Mouse (Mus musculus): Measurements from ENCODE around the gene Gnaz. TPM values are rescaled to one million over a fixed set of nuclear protein-coding genes. Genes with fewer than 3 reads are reported as not detected.

The Gnaz gene
- polyA plus RNA-seq, 1 experiment from 2014 or later = 4.2 TPM

DNA sequence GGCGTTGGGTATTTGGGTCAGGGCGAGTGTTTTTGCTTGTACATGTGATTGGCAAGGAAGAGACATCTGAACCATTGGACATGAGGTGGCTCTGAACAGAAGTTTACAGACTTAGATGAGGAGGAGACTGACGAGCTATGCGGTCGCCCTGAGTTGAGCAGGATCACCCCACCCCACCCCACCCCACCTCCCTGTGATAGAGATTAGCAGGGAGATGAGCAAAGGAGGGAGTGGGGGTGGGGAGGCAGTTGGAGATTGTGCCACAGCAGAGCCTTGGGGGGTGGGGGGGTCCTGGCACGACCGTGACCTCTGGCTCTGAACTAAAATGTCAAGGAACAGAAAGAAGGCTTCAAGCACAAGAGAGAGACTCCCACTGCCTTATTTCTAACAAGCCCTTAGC lies 9.5 kb downstream of the Gnaz start:
- 56% methylated on average over 7 of the region's 7 CpGs for whole genome bisulfite sequencing
- H3K4me1 ChIP-seq = peaks cover 9% of the 10 kb centered on the region; the same call in 1 of the 2 replicates
- H3K9me3 ChIP-seq = no peaks in the 10 kb centered on the region
- H3K27me3 ChIP-seq (ENCODE audit: insufficient read depth, poor library complexity, severe bottlenecking) = peaks cover 56% of the 10 kb centered on the region
- H3K36me3 ChIP-seq = no peaks in the 10 kb centered on the region
- no peak overlapping the region for H3K27ac ChIP-seq
- no peak for DNase-seq (ENCODE audit: low spot score)
- no peak overlapping the region for H3K4me3 ChIP-seq

DNA sequence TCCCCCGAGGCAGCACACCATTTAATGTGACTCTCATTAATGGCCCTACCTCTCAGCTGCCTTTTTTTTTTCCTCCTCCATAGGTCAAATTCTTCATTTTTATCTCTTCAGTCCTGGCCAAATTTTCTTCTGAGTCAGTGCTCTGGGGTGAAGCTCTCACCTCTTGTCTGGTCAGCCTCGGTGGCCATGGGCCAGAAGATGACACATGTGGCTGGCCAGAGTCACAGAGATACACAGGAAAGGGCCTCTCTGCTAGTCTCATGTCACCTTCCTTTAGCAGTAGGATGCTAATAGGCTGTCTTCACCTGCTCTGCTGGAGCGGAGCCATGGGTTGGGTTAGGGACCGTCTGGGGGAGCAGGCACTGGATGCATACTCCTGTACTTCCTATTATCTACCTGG lies 11.1 kb downstream of the Gnaz start:
- no peak for DNase-seq (ENCODE audit: low spot score)
- Histone ChIP-seq H3K27ac (no peak overlapping the region), H3K4me3 (no peak overlapping the region), H3K9me3 (no peaks in the 10 kb centered on the region), H3K4me1 (0 out of 2 replicates have a peak, but pooled peaks cover 6% of the 10 kb centered on the region), H3K36me3 (no peaks in the 10 kb centered on the region), H3K27me3 (ENCODE audit: insufficient read depth, poor library complexity, severe bottlenecking) (peaks cover 47% of the 10 kb centered on the region)
- WGBS = 81% methylated on average over 4 of the region's 4 CpGs

DNA sequence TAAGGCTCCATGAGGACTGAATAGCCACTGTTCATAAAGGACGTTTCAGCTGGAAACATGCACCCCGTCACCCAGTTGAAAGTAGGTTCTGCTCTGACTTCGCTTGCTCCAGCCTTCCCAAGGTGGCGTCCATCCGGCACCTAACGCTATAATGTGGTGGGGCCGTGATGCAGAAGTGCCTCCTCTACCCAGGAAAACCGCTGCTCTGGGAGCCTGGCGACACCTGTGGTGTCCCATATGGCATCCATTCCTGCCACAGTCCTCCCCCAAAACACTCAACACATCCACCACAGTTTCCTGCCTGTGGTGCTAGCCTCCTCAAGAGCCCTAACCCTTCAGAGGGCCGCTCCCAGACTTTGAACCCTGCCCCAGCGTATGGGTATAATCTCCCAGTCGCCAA lies 14.2 kb downstream of the Gnaz start:
- DNase-seq (ENCODE audit: low spot score) = no peak
- no peaks in the 10 kb centered on the region for H3K36me3 ChIP-seq
- peaks cover 34% of the 10 kb centered on the region for H3K27me3 ChIP-seq (ENCODE audit: insufficient read depth, poor library complexity, severe bottlenecking)
- no peak overlapping the region for H3K27ac ChIP-seq
- WGBS = 82% methylated on average over 12 of the region's 12 CpGs
- H3K4me3 ChIP-seq = no peak overlapping the region
- no peaks in the 10 kb centered on the region for H3K9me3 ChIP-seq
- H3K4me1 ChIP-seq = 0 out of 2 replicates have a peak, but pooled peaks cover 6% of the 10 kb centered on the region

DNA sequence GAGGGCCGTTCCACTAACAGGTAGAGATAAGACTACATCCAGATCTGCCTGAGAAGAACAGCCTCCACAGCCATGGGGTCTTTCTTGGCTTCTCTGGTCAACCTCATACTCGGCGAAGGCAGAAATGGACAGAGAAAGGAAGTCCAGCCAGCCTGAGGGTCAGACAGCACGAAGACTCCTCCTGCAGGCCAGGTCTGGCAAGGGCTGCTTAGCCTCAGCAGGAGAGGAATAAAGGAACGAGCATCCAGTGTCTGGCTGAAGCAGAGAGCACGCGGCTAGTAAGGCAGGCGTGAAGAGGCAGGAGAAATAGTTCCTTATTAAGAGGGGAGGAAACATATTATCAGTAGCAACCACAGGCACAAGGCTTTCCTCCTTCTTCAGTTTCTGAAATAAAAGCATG lies 16.2 kb downstream of the Gnaz start:
- WGBS = 59% methylated on average over 8 of the region's 8 CpGs

DNA sequence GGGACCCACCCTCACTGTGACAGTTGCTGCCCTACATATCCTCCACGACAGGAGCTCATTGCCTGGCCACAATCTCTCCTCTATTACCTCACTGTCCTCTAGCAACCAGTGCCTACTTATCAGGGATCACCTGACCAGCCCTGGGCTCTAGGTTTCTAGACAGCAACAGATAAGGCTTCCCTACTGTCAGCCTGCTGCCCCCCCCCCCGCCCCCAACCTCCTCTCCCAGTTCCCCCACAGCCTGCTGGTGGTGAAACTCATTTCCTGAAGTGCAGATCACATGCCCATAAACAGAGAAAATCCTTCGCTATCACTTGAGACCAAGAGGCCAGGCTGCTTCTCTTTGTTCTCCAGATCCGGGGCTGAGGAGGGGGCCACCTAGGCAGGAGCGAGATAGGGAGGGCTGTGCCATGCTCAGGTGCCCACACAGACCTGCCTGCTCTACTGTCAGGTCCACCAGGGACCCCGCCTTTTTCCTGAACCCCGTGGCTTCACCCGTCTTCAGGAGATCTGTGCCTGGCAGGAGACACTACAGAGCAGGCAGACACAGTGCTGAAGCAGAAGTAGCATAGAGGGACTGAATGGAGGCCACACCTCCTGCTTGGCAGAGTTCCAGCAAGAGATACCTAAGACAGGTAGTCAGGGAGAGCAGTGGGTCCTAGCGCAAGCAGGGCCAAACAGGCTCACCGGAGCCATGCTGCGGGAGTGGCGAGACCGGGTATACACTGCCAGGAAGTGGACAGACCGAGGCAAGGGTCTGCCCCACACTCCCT lies 20.9 kb downstream of the Gnaz start:
- WGBS = 44% methylated on average over 14 of the region's 14 CpGs
- H3K4me3 ChIP-seq = no peak overlapping the region
- peaks cover 36% of the 10 kb centered on the region for H3K4me1 ChIP-seq
- H3K9me3 ChIP-seq = no peaks in the 10 kb centered on the region
- H3K27me3 ChIP-seq (ENCODE audit: insufficient read depth, poor library complexity, severe bottlenecking) = peaks cover 34% of the 10 kb centered on the region
- DNase-seq (ENCODE audit: low spot score) = no peak
- 0 out of 2 replicates have a peak, but pooled peaks cover 2% of the 10 kb centered on the region for H3K36me3 ChIP-seq
- H3K27ac ChIP-seq = peak overlapping the region; percentile 77

More for the DNA sequence above, 16.2 kb downstream of the Gnaz start:
- DNase-seq (ENCODE audit: low spot score) = no peak
- Histone ChIP-seq H3K9me3 (no peaks in the 10 kb centered on the region), H3K36me3 (no peaks in the 10 kb centered on the region), H3K27me3 (ENCODE audit: insufficient read depth, poor library complexity, severe bottlenecking) (peaks cover 26% of the 10 kb centered on the region), H3K4me1 (peaks cover 18% of the 10 kb centered on the region), H3K27ac (no peak overlapping the region), H3K4me3 (no peak overlapping the region)

DNA sequence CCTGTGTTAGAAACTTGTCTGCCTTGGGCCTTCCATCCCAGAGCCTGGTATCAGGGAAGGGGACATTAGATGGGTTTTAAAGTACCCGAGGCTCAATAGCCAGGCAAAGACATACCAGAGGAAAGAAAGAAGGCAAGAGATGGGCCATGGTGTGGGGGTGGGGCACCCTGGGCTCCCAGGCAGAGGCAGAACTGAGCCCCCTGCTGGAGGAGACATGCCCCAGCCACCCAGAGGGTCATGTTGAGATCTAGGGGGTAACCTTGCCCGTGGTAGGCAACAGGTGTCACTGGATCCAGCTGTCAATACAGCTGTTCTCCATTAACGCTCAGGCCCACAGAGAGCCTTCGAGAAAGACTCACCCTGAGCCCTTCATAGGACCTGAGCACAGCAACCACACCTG lies 22.8 kb downstream of the Gnaz start:
- Histone ChIP-seq H3K27me3 (ENCODE audit: insufficient read depth, poor library complexity, severe bottlenecking) (peaks cover 50% of the 10 kb centered on the region), H3K9me3 (no peaks in the 10 kb centered on the region), H3K36me3 (0 out of 2 replicates have a peak, but pooled peaks cover 2% of the 10 kb centered on the region), H3K4me1 (peaks cover 42% of the 10 kb centered on the region), H3K27ac (no peak overlapping the region), H3K4me3 (no peak overlapping the region)
- DNase-seq (ENCODE audit: low spot score) = no peak
- 70% methylated on average over 4 of the region's 4 CpGs for WGBS

DNA sequence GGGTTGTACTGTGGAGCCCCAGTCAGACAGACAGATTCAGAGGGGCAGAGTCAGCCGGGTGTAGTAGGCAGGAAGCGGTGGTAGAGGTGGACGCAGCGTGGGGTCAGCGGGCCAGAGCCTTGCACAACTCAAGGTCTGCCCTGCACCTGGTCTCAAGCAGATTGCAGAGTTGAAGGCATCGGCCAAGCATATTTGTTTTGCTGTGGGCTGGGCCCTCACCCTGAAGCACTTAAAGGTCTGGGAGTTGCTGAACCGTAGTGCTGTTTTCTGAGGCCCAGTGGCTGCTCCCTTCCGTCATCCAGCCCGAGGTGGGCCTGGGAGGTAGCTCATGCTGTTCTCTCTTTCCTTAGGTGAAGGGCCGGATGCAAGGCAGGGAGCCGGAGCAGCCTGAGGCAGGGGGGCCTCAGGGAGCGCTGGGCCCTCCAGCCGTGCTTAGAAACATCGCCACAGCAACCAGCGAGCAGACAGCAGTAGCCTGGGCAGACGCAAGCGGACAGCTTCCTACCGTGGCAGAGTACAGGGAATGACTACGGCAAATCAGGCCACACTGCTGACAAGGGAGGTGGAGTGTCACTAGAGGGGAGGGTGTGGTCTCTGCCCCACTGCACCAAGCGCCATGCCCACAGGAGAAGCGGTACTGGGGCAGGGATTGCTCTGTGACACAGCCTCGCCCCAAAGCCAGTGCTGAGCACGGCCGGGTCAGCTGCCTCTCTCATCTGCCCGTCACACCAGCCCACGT lies 23.8 kb downstream of the Gnaz start:
- Histone ChIP-seq H3K36me3 (0 out of 2 replicates have a peak, but pooled peaks cover 2% of the 10 kb centered on the region), H3K27ac (peak overlapping the region; percentile 17; the same call in 1 of the 2 replicates), H3K27me3 (ENCODE audit: insufficient read depth, poor library complexity, severe bottlenecking) (peaks cover 52% of the 10 kb centered on the region), H3K4me3 (peak overlapping the region; percentile 34), H3K4me1 (peaks cover 51% of the 10 kb centered on the region), H3K9me3 (no peaks in the 10 kb centered on the region)
- WGBS = 40% methylated on average over 26 of the region's 26 CpGs
- DNase-seq (ENCODE audit: low spot score) = no peak

DNA sequence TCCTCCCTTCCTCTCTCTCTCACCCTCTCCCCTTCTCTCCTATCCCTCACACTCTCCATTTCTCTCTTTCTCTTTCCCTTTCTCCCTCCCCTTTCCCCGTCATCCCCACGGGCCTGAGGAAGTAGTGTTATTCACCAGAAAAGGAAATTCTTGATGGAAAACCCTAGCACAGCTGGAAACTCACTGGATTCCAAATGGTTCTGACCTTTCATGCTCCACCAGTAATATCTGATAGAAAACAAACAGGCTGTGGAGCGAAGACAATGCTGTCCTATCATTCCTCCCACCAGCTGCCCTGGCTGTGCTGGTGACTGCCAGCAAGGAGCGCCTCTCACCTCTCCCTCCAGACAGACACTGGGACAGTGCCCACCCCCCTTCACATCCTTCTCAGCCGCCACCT lies 27.9 kb downstream of the Gnaz start:
- peak overlapping the region; percentile 44; the same call in 1 of the 2 replicates for H3K27ac ChIP-seq
- WGBS = 5% methylated on average over 5 of the region's 5 CpGs
- peaks cover 42% of the 10 kb centered on the region for H3K4me1 ChIP-seq
- no peaks in the 10 kb centered on the region for H3K9me3 ChIP-seq
- peaks cover 46% of the 10 kb centered on the region for H3K27me3 ChIP-seq (ENCODE audit: insufficient read depth, poor library complexity, severe bottlenecking)
- peak overlapping the region; percentile 52 for H3K4me3 ChIP-seq
- no peak for DNase-seq (ENCODE audit: low spot score)
- H3K36me3 ChIP-seq = 0 out of 2 replicates have a peak, but pooled peaks cover 2% of the 10 kb centered on the region

DNA sequence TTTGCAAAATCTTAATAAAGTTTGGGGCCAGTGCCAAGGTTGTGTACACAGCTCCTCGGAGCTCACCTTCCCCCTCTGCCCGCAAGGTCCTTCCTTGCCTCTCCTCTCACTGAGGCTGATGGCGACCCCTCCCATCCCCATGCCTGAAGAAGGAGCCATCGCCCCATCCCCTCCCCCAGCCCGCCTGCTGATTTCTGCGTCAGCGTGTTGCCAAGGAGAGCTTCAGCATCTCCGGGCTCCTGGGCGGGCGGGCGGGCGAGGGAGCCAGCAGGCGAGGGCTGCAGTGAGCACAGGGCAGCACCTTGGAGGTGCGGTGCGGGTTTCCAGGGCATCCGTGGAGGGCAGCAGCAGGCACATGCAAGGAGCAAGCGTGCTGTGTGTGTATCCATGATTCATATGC lies 28.4 kb downstream of the Gnaz start:
- peak overlapping the region; percentile 52 for H3K4me3 ChIP-seq
- 3% methylated on average over 17 of the region's 17 CpGs for WGBS
- 0 out of 2 replicates have a peak, but pooled peaks cover 2% of the 10 kb centered on the region for H3K36me3 ChIP-seq
- H3K9me3 ChIP-seq = no peaks in the 10 kb centered on the region
- H3K27ac ChIP-seq = peak overlapping the region; percentile 17; the same call in 1 of the 2 replicates
- peaks cover 38% of the 10 kb centered on the region for H3K4me1 ChIP-seq
- DNase-seq (ENCODE audit: low spot score) = no peak
- H3K27me3 ChIP-seq (ENCODE audit: insufficient read depth, poor library complexity, severe bottlenecking) = peaks cover 43% of the 10 kb centered on the region

DNA sequence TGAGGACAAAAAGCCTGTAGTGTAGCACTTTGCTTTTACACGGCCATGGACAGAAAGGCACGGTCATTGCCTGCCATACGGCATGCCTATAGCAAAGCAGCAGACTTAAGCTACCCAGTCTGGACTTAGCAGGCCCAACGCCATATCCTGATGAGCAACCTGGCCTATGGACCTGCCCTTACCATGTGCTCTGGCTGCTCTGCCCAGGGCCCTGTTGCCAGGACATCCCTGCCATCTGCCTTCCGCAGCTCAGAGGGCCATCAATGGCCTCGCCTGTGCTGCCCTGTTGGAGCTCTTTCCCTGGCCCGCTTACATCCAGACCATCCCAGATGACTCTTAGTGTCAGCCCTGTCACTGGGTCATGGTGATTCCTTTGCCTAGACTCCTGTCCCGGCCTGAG lies 34.4 kb downstream of the Gnaz start:
- H3K4me3 ChIP-seq = no peak overlapping the region
- no peaks in the 10 kb centered on the region for H3K36me3 ChIP-seq
- no peak for DNase-seq (ENCODE audit: low spot score)
- H3K27me3 ChIP-seq (ENCODE audit: insufficient read depth, poor library complexity, severe bottlenecking) = peaks cover 22% of the 10 kb centered on the region
- H3K27ac ChIP-seq = no peak overlapping the region
- H3K9me3 ChIP-seq = no peaks in the 10 kb centered on the region
- 89% methylated on average over 8 of the region's 8 CpGs for WGBS
- peaks cover 15% of the 10 kb centered on the region; the same call in 1 of the 2 replicates for H3K4me1 ChIP-seq

DNA sequence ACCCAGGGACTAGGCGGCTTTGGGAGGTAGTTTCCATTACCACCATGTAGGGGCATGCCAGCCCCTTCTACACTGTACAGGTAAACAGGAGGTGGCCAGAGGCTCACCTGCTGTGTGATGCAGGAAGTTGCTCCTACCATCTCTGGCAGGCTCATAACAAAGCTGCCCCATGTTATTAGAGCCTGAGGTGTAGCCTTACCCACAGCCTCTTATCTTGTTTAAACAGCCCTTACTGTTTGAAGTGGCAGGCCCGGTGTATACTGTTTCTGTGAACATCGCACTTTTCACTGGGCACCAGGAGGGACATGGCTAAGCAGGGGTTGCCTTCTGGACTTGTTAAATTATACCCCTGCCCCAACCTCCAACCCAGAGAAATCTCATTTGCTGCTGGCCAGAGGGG lies 37.1 kb downstream of the Gnaz start:
- no peak overlapping the region for H3K4me3 ChIP-seq
- 49% methylated on average over 3 of the region's 3 CpGs for WGBS
- H3K27me3 ChIP-seq (ENCODE audit: insufficient read depth, poor library complexity, severe bottlenecking) = peaks cover 34% of the 10 kb centered on the region
- H3K36me3 ChIP-seq = no peaks in the 10 kb centered on the region
- H3K4me1 ChIP-seq = peaks cover 25% of the 10 kb centered on the region
- no peaks in the 10 kb centered on the region for H3K9me3 ChIP-seq
- no peak overlapping the region for H3K27ac ChIP-seq
- DNase-seq (ENCODE audit: low spot score) = no peak

DNA sequence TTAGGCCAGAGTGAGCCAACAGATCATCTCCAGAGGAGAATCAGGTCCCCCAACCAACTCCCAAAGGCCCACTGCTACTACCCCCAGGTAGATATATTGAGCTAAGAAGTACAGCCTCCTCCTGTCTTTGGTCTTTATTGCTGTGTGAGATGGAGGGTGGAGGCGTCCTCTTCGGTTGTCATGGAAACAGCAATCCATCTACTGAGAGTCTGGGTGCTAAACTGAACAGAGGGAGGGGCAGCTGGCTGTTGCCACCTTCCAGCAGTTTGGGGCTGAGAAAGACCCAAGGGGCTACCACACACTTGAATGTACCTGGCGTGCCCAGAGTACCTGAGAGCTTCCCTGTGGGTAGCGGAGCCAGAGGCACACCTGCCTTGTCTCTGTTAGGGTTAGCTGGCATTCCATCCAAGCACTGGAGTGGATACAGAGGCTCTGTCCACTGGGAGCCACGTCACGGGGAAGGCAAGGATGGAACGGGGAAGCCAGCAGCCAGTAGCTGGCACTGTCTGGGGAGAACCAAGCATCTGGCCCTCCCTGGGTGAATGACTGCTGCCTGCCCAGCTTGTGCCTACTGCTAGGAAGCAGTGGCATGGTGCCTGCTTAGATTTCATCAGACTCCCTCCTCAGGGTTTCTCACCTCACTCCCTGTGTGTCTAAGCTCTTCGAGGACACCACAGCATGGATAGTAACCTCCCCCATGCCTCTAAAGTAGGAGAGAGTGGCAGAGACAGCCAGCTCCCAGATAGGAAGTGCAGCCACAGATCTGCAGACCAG lies 40.1 kb downstream of the Gnaz start:
- Histone ChIP-seq H3K4me3 (no peak overlapping the region), H3K9me3 (no peaks in the 10 kb centered on the region), H3K27ac (no peak overlapping the region), H3K4me1 (peaks cover 18% of the 10 kb centered on the region), H3K36me3 (no peaks in the 10 kb centered on the region), H3K27me3 (ENCODE audit: insufficient read depth, poor library complexity, severe bottlenecking) (peaks cover 28% of the 10 kb centered on the region; the same call in 1 of the 2 replicates)
- 60% methylated on average over 8 of the region's 8 CpGs for WGBS
- no peak for DNase-seq (ENCODE audit: low spot score)

Measured in heart, embryonic 10.5 days (tissue).